Mouse (Mus musculus) lung, postnatal 4 days (tissue): Measurements from ENCODE around the gene Slc2a9.

Source experiments
- DNase-seq, 2 experiments: peaks; one replicate each; pipeline ENCODE4 v3.0.0; 2021

The Slc2a9 gene

DNA sequence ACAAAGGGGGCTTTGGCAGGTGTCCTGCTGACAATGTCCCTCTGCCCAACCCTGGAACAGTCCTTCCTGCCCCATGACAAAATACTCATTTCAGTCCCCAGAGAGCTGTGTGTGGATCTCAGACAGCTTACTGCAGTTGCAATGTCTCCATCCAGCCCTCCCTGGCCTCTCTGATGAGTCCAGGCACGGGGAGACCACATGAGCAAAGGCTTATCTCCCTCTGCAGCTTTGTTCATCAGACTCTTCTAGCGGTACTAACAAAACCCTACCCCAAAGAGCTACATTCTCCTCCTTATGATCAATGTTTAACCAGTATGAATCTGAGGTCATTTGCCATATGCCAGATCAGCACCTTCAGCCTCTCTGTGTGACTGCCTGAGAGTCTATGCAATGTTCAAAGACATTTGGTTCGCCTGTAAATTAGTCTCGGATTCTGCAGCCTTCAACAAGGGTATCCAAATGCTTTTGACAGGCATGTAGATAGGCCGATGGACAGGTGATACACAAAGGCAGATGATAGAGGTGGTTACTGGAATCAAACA lies 36.3 kb downstream of the Slc2a9 start:
- DNase-seq, result no peak

DNA sequence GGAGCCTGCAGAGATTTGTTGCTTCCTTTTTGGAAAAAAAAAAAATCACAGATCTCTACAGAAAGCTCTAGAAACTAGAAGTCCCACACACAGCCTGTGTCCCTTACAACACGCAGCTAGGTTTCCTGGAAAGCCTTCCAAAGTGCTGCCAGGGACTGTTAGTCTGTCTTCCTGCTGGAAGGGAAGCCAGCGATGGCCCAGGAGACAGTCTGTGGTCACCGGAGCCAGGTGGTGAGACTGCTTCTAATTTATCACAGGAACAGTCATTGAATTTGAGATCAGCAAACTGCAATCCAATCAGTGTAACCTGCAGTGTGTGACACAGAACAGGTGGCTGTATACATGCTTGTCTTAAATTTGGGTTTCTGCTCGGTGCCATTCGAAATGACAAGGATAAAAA lies 41.7 kb downstream of the Slc2a9 start:
- DNase-seq, result no peak

DNA sequence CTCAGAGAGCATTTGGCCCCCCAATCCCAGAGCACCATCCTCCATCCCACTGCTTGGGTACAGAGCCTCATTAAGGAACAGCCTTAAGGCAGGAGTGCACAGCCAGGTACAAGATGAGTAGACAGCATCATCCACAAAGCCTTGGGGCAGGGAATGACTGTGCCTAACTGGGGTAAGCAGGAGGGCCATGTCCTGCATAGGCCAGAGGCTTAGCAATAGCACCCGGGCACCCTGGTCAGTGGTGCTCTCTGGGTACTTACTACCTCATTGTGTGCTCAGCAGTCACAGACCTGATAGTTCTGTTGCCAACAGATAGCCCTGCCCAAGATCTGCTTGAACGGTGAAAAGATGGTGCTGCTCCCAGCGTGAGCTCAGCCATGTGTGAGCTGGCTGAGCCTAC lies 52.0 kb downstream of the Slc2a9 start:
- no peak for DNase-seq

DNA sequence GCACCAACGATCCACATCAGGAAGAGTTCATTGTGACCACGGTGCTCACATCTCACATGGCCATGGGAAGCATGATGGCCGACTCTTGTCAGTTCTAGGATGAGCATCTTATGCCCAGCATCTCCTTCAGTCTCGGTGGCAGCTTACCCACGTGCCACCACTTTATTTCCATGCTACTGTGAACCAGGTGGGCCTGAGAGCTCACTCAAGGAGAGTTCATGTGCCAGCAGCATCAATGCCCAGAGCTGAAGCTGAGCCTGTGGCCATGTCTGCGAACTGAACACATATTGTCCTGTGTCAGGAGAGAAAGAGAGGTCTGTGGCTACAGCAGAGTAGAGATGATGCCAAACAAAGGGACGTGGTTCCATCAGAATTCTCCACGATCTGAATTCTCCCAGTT lies 53.3 kb downstream of the Slc2a9 start:
- no peak for DNase-seq

DNA sequence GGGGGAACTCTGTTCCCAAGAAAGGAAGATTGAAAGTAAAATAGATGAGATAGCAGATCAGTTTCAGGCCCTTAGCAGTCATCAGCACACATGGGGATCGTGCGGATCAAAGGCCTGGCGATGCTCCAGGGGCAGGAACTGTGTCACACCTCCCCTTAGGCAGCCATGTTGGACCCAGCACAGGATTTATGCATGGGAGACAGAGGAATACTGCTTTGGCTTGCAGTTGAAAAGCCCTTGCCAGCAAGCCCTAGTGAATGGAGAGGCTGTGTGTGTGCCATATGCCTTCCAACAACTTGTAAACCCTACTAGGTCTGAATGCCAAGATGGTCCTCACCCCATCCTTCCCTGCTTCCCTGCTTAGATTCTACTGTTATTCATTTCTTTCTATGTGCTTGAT lies 54.8 kb downstream of the Slc2a9 start:
- no peak for DNase-seq

DNA sequence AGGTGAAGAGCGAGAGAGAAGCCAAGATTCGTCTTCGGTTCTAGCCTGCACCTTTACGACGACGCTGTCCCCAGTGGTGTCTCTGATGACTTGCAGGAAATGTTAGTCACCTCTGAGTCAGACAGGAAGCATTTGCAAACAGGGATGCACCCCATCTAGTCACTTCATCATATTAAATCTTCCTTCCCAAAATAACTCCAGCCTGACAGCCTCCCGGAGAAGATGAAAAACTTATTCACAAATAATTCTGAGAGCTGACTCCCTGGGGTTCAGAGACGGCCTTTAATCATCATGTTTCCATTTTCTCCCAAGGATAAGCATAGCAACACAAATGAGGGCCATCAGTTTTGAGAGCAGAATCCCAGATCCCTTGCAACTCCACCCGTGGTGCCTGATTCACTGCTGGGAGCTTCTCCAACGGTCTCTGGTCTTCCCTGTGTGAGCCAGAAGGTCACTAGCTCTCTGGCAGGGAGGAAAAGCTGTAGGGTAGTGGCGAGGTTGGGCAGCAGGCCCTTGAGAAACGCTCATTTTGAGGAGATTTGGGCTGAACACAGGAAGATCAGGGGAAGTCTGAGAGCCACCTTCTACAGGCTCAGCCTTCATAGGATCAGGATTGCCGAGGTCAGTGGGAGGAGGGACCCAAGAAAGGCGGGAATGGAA lies 56.5 kb downstream of the Slc2a9 start:
- no peak for DNase-seq

DNA sequence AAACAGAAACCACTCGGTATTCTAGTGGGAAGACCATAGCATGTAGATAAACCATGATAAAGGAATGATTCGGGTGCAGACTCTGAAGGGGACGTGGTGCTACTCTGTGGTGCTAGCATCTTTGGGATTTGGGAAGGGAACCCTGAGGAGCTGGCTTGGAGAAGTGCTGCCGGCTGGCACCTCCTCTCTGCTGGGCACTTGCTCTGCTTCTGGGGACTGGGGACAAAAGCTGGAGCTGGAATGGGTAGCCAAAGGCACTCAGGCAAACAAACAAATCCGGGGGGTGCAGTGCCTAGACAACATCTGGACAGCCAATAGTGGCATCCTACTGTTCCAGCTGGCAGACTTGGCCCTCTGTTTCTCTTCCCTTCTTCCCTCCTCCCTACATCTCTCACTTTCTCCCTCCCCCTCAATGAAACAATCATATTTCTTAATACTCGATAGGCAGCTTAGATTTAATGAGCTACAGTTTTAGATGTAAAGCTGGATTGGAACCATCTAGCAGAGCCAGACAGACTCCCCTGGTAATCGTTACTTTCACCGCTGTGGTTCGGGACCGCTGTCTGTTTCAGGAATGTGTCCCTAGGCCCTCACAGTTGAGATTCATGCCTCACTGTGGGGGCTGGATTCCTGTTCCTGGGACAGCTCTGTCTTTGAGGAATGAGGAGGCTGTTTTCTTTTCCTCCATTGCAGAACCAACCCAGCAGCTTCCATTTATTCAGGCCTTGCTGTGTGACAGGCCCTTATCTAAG lies 61.7 kb downstream of the Slc2a9 start:
- DNase-seq, result no peak

DNA sequence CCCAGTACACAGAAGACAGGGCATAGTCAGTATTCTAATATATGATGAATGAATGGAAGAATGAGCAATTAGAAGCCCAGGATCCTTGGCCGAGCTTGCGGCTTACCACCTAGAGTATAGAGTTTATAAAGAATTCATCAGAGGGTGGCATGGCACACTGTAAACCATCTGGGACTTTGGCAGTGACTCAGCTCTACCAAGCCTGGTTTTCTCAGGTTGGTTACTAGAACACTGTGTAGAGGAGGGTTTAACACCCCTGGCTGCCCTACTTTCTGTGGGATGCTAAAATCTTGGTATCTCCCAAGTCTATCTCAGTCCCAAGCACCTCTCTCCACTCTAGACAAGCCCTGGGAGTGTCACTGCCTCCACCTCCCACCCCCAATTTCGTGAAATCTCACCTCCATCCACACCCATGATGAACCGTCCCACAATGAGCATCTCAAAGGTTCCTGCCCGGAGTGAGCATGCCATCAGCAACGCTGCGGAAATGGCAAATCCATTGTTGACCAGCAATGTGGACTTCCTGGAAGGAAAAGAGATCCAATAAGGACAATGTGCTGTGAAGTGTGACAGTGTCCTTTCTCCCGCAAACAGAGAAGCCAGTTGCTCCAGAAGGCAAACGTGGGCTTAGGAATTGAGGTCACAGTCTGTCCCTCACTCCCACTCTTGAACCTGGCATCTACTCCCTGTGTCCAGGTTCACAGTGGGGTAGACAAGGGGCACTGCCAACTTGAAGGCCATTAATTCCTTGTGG lies 62.5 kb downstream of the Slc2a9 start:
- no peak for DNase-seq

DNA sequence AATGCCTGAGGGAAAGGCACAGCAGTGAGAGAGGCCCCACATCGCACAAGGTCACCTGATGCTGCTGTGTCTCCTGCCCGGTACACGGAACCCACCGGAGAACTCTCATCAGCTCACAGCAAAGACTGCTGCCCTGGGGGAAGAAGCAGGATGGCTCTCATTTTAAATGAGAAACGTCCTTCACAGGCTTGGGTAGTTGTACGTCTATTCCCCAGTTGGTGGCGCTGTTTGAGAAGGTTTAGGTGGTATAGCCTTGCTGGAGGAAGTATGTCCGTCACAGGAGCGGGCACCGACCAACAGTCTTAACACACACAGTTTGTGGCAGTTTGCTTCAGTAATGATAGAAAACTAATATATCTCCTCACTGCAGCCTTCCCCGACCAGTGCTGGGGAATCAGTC lies 66.3 kb downstream of the Slc2a9 start:
- DNase-seq, result no peak

DNA sequence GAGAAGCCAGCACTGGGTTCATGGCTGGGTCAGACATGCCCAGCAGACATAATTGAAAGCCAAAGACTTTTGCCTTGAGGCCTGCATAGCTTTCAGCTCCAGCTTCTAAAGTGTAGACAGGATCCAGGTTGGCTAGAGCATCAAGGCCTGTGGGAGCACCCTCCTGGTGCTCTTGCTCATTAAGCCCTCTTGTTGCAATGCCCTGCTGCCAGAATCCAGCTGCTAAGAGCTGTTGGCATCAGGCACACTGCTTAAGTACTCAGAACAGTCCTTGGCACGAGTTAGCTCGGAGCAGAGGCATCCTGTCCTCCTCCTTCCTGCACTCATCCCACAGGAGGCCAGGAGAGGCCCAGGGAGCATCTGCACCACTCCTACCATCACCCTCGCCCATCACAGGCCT lies 68.1 kb downstream of the Slc2a9 start:
- no peak for DNase-seq

DNA sequence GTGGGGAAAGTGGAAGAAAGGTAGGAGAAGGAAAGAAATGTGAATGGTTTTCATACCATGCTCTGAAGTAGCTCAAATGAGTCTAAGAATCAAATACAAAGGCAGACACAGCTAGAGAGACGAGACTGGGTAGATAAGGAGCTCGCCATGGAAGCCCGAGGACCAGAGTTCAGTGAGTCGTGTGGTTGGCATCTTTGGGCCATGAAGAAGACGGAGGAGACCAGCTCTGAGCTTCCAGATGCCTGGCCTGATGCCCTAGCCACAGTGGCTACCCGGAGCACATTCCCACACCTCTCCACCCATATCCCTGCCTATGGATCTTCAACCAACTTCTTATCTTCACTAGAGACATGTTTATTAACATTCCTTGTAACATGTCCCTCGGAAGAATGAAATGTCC lies 71.7 kb downstream of the Slc2a9 start:
- no peak for DNase-seq

DNA sequence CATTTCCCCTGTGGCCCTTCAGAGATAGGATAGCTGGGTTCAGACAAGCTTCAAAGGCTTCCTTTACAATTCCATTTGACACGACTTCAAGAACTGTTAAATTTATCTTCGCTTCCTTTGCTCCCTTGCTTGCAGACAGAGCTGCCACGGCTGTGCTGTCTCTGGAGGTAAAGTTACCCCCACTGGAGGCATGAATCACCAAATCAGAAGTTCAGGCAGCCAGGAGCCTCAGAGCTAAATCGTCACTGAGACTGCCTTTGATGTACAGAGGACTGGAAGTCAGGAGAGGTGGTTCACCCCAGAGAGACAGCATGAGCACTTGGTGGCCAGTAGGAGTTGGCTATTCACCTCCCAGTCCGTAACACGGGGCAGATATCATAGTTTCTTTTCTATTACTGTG lies 73.8 kb downstream of the Slc2a9 start:
- DNase-seq, result no peak

DNA sequence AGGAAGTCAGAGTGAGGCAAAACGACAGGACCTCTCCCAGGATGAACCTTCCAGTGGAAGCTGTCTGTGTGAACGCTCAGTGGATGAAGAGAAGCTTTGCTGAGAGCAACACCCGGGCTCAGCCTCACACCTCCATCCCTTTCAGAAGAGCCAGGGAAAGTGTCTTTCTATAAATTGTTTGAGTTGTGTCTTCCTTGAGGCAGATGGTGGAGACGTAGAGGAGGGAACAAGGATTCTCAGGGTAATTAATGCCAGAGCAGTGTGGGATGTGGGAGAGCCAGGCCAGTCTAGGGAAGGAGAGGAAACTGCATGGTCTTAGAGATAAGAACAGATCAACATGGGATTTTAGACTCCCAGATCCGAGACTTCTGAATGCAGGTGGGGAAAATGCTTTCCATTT lies 75.2 kb downstream of the Slc2a9 start:
- DNase-seq, result no peak

DNA sequence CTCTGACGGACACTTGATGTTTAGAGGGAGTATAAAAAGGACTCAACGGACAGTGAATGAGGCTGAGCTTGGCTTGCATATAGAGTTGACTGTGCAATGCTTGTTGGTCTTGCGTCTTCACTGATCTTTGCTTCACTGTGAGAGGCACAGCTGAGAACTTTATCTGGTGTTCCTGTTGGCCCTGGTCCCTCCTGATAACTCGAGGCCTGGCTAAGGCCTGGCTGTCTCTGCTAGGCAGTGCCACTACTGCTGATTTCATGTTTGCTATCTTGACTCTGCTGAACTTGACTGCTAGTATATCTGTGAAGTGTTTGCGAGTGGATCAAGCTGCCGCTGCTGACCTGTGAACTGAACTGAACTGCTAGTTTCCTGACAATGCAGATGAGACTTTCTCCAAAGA lies 77.4 kb downstream of the Slc2a9 start:
- no peak for DNase-seq

DNA sequence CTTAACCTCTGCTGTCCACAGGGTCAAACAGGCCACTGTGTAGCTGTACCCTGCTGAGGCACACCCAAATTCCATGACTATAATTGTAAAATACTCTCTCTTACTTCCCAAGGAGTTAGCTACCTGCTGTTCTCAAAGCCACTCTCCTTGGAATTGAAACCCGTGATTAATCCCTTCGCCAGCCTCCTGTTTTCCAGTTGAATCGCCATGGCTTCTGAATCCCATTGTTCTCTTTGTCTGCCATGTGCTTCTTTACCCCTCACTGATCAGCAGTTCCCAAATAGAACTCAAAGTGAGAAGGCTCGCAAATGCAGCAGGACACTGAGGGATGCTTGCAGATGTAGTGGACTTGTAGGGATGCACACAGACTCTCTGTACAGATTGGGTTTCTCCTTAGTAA lies 80.5 kb downstream of the Slc2a9 start:
- DNase-seq, result no peak

DNA sequence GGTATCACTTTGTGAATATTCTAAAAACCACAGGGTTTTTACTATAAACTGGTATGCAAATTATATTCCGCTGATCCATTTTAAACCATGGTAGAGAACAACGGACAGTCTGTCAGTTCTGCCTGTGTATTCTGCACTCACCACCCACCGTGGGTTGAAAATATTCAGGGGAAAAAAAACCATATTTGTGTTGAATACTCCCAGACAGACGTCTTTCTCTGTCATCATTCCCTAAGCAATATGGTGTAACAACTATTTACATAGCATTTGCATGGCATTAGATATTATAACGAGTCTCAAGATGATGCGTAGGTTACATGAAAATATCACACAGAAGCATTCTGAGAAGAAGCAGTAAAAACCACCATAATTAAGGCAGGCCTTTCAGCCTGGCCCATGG lies 84.1 kb downstream of the Slc2a9 start:
- DNase-seq, result no peak

DNA sequence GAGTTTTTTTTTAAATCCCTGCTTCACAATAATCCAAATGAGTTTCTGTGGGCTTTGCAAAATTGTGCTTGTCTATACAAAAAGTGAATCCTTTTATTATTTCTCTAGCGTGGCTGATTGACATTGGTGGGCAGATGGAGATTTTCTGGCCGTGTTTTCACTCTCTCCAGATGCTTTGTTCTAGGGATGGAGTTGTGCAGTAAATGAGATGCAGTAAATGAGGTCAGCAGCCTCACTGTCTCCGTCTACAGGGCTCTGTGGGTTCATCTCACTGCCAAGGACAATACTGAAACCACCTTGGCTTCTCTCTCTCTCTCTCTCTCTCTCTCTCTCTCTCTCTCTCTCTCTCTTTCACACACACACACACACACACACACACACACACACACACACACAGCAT lies 99.3 kb downstream of the Slc2a9 start:
- no peak for DNase-seq

DNA sequence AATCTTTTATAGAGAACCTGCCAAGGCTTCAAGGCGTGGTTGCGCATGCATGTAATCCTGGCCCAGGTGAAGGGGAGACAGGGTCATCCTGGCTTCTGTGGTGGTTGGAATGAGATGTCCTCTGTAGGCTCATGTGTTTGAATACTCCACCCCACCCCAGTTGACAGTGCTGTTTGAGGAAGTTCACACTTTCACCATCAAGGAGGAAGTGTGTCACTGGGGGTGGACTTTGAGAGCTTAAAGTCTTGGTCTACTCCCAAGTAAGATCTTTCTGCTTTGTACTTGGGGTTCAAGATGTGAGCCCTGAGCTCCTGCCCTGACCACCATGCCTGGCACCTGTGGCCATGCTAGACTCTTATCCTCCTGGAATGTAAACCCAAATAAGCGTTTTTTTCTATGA lies 100.7 kb downstream of the Slc2a9 start:
- peak in 1 of 2 experiments; percentile 9 for DNase-seq

DNA sequence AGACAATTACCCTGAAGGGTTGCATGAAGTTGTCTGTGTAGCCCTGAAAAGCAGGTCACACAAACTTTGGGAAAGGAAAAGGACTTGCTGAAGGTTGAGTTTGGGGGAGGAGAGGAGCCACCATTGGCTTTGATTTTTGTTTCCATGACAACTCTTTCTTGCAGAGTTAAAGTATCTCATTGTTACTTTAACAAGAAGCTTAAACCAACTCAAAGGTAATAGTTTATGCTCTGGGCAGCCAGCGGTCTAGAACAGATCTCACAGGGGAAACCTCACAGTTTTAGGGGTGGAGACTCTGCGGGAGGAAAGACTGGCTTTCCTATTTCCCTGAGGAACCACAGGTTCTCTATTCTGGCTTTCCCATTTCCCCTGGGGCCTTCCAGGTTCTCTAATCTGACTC lies 114.1 kb downstream of the Slc2a9 start:
- DNase-seq, result no peak

DNA sequence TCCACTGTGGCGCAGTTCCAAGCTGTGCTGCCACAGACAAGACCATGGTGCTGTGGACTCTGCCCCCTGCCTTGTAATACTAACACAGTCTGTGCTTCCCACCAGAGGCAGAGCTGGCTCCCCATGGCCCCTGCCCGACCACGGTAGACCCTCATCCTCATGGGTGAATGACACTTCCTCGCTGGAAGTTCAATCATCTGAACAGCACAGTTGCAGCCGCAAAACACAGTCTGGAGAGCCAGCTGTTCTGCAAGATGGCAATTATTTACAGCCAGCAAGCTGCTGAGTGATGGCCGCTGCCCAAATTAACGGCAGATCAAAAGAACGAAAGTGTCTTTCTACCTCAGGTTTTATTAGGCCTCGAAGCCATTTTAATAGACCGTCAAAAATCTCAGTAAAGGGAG lies 114.5 kb downstream of the Slc2a9 start:
- DNase-seq, result no peak

DNA sequence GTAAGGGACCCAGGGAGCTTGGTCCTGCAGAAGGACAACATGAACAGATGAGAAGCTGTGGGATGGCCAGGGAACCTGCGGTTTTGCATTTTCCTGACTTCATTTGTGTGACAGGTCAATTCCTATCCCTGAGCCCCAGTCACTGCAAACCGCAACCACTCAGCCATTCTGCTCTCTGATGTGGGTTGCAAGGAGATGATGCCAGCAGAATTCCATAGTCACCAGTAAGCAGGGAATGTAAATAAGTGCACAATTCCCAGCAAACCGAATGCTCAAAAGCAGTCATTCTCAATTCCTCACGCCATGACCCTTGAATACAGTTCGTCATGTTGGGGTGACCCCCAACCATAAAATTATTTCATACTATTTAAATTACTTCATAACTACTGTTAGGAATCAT lies 123.0 kb downstream of the Slc2a9 start:
- no peak for DNase-seq

DNA sequence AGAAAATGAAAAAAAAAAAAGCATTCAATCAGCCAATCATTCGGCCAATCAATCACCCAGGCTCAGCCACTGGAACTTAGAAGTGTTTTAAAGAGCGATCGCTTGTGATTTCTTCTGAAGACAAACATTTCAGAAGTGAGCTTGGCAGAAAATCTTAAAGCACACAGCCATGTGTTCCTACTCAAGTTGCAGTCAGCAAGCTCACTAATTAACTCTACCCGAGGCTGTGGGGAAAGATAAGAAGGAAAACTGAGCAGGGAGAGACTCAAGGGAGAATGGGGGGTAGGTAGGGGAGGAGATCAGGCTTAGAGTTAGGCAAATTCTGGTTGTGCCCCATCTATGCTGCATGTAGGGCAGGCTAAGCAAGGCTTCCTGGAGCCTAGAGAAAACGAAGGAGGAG lies 130.6 kb downstream of the Slc2a9 start:
- no peak for DNase-seq

DNA sequence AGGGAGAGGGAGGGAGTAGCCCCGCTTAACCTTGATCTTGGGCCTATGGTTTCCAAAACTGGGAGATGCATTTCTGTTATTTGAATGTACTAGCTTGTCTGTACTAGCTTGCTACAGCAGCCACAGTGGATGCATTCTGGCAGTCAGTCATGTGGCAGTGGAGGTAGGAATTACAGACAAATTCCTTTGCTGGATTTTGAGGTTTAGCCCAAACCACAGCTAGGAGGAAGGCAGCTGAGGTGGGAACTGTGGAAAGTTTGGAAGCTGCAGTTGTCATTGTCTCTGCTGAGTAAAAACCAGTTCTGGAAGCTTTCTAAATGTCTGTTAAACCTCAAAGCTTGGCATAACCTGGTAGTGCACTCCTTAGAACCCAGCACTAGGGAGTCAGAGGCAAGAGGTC lies 131.6 kb downstream of the Slc2a9 start:
- DNase-seq, result no peak
